Mouse (Mus musculus): ENCODE measurements at regions not wholly inside any gene's neighbourhood (a gene's known extent, or its start where the extent isn't known, plus 50 kb on each side); places are given as distances from the start of the nearest gene placed in this dataset.

DNA sequence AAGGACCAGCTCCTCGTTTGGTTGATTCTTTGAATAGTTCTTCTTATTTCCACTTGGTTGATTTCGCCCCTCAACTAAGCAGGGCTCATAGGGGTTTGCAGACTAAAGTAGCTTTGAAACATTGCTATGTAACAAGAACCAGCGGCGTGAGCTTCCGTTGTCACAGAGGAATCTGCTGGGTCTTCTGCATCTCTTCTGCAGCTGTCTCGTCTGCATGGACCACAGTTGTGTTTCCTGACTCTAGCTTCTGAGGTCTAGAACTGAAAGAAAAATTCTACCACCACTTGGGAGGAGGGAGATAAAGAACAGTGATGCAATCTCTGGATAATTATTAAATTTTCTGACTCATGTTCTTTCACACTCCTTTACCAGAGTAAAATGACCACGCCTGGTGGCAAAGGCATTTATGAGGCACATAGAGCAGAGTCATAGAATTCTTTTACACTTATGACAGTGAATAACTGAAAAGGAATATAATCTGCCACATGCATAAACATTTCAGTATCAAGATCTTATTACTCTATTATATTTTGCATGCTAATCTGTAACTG, 1340.9 kb downstream of the Slc22a22 start:
- no peak for DNase-seq

DNA sequence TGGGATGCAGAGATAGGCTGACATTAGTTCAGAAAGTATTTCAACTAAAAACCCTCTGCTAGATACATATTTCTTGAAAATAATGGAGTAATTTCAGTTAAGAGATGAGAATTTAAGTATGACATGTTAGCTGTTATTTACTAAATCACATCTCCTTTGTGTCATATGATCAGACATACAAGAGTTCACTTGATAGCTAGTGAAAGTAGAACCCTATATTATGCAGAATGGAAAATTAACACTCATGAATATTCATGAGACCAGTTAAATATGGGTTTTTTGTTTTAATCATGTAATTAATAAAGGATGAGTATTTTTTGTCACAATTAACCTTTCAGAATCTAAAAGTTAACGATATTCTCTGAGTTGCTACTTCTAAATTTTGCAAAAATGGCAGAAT, 1349.4 kb downstream of the Slc22a22 start:
- no peak for DNase-seq

DNA sequence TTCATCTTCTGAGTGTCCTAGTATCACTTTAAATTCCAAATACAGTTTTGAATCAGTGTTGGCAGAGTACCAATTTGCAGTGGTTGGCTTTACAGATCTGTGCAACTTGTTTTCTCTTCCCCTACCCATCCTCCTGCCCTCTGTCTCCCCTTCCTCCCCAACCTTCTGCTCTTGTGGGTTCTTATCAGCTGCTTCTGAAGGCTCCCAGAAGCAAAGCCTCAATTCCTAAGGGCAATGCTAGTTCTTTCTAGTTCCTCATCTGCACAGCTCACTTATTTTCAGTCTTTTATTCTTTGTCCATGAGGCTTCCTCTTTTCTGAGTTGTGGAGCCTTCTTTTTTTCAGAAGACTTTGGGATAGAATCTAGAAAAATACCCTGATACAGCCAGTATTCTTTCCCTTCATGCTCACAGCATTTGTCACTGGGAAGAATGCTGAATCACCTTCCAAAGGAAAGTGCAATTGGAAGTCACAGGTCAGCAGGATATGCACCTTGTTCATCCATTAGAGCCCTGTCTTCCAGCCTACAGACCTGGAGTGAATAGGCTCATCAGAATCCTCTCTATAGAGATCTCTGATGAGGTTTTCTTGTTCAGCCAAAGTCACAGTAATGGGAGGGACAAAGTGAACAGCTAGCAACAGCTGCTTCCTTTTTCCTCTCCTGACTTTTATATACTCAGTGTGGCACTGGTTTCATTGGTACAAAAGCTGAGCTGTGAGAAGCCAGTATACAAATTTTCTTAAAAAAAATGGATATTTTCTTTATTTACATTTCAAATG, 1357.9 kb downstream of the Slc22a22 start:
- no peak for DNase-seq

DNA sequence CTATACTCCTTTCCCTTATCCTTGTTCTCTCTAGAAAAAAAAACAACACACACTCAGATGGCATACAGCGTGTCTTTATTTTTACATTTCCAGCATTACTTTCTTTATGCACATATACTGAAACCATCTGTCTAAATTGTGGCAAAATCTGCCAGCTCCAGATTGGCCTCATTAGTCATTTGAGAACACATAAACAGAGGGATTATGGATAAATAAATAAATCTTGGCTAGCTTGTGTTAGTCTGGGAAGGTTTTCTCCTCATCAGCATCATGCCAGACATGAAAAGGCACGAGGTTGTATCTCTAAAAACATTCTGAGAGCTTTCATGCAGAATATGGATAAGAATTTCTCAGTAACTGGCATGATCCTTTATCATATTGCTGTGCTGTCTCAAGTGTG, 1369.1 kb downstream of the Slc22a22 start:
- no peak for DNase-seq

GRCm38 (mm10) chr15:56107719-56108118, 1369.7 kb downstream of the Slc22a22 start:
- no peak for DNase-seq

GRCm38 (mm10) chr15:56100133-56100735, 1377.2 kb downstream of the Slc22a22 start:
- DNase-seq = no peak

DNA sequence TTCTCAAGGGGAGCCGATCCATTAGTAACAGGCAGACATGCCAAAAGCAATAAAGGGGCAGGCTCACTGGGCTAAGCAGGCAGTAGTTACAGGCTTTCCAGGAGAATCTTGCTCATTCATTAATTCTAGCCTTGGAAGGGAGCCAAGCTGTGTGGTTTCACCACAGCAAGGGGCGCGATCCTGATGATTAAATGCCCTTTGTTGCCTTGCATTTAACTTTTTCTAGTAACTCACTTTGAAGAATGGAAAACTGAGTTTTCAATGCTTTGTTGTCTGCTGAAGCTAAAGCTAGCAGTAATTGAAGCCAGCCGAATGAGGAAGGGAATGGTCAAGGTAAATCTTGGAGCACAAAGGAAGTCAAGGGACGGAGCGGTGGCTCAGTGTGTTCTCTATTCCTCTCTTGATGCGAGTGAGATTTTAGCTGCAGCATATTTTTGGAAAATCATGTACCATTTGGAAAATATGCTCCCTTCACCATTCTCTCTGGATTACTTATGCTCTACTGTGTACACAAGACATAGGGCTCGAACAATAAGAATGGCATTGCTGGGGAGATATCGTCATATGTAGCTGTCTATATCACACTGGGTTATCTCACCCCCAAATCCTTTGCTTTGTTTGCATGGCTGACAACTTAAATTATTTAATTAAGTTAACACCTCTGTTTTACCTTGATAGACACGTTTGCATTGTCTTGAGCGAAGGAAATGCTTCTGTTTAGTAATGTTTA, 1399.4 kb downstream of the Slc22a22 start:
- DNase-seq = no peak

- no peak for DNase-seq
These were observed 1400.3 kb downstream of the Slc22a22 start for GRCm38 (mm10) chr15:56077081-56077480.

DNA sequence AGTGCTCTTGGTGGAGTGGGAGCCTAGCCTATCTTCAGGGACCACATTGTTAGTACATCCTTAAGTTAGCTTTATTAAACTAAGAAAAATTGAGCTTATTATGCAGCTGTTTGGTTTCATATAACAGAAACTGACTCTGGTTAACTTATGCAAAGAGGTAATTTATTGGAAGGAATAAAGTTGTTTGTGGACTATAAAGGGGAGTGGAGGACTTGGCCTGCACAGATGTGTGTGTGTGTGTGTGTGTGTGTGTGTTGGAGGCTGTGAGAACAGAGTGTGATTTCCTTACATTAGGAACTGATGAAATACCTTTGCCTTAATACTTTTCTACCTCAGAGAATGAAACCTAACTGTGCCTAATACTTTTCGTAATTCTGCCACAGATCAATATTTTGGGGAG, 1400.7 kb downstream of the Slc22a22 start:
- DNase-seq = no peak

DNA sequence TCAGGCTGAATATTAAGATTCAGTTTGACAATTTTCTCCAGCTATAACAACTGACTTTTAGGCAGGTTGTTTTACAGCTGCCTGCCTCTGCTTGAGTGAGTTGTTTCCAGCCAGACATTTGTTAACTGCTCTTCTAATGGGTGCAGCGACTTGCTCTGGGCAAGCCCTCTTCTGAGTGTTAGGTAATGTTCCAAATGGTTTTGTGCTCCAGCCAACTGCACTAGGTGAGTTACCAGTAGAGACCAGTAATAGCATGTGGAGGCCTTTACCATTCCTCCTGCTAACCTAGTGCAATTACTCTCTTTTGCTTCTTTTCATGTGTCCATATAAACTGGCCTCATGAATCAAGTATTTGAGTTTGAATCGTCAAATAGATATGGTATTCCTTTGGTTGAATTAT, 1407.9 kb downstream of the Slc22a22 start:
- DNase-seq = no peak

- DNase-seq = no peak
These were observed 1410.2 kb downstream of the Slc22a22 start for GRCm38 (mm10) chr15:56067214-56067613.

DNA sequence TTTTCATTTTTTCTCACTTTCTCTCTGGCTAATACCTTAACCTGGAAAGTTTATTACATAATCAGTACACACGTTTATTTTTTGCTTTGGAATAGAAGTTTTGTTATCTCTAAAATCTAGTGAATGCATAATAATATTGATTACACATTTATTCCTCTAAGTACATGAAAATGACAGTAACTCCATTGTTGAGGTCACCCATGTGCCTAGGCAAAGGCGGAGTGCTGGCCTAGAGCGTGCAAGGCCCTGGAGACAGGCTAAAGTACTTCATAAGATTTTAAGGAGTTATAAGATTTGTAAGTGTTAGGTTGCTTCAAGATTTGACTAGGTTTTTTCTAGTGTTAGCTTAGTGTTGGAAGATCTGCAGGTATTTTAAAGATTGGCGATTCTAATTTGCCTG, 1410.9 kb downstream of the Slc22a22 start:
- DNase-seq = no peak

DNA sequence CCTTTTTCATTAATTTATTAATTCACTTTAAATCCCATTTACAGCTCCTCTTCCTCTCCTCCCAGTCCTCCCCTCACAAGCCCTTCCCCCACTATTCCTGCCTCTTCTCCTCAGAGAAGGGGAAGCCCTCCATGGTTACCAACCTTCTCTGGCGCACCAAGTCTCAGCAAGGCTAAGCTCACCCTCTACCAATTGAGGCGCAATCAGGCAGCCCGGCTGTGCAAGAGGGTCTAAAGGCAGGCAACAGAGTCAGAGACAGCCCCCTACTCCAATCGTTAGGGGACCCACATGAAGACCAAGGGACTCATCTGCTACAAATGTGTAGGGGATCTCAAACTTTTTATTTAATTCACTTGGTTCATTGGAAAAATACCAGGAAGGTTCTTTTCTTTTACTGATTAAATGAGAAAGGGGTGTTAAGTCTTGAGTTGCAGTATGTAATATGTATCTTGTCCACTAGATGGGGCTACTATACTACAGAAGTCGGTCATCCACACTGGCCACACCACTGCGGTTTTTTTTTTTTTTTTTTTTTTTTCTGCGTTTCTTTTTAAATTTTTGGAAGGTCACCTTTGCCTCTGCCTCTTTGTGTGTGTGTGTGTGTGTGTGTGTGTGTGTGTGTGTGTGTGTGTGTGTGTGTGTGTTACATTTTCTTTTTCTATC, 1411.4 kb downstream of the Slc22a22 start:
- no peak for DNase-seq

- DNase-seq = no peak
These were observed 1414.8 kb downstream of the Slc22a22 start for GRCm38 (mm10) chr15:56062576-56062975.

DNA sequence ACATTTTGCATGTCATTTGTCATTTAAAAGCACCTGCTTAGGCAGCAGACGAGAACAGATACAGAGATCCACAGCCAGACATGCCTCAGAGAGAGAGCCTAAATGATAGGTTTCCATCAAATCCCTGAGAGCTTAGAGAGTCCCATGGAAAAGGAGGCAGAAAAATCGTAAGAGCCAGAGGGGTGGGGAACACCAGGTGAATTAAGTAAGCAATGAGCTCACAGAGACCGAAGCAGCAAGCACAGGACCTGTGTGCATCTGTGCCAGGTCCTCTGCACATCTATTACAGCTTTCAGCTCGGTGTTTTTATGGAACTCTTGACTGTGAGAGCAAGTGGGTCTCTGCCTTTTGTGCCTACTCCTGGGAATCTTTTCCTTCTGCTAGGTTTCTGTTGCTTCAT, 1416.1 kb downstream of the Slc22a22 start:
- DNase-seq = no peak

GRCm38 (mm10) chr15:56050716-56051115, 1426.7 kb downstream of the Slc22a22 start:
- DNase-seq = no peak

DNA sequence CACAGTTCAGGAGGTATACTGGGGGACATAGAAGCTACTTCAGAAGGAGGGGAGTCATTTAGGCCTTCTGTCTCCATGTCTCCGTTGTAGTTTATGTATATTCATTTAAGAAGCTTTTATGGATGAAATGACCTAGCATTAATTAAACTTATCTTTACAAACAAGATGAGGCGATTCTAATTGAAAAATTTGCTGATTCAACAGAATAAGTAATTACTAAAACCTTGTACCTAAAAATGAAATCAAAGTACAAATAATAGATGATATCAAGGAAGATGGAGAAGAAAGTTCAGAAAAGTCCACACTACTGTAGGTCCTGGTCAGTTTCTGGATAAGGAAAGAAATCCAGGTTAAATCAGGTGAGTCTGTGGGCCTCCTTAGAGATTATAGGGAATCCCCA, 1429.6 kb downstream of the Slc22a22 start:
- DNase-seq = no peak

DNA sequence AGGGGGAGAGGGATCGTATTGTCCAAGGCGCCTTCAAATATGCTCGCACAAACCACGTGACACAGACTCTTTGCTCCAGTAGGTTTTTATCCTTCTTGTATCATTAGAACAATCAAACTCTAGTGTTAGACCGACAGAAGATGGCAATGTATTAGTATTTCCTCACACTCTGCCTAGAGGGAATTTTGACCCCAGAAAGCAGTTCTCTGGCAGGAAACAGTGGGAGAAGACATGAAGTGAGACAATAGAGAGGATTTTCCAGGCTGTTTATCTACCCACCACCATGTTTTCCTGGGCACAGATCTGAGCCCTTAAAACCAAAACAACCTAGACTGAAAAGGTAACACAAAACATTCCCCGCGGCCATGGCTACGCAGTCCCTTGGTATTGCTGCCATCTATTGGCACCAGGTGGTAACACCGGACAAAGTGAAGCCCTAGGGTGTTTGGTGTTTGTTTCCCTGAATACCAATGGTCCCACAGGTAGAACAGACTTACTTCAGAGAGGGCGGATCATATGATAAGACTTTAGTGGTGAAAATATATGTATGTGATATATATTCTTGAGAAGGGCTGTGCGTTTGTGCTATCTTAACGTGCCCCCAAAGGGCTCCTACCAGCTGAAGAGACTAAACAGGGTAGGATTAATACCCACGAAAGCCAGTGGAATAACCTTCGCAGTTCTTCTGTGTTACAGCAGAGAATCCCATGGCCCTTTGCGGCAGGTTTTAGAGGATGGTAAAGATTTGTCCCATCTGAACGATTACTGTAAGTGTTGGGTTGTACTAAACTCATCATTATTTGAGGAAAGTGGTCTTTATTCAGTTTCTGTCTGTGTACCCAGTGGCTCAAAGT, 1430.5 kb downstream of the Slc22a22 start:
- DNase-seq = peak; percentile 75

DNA sequence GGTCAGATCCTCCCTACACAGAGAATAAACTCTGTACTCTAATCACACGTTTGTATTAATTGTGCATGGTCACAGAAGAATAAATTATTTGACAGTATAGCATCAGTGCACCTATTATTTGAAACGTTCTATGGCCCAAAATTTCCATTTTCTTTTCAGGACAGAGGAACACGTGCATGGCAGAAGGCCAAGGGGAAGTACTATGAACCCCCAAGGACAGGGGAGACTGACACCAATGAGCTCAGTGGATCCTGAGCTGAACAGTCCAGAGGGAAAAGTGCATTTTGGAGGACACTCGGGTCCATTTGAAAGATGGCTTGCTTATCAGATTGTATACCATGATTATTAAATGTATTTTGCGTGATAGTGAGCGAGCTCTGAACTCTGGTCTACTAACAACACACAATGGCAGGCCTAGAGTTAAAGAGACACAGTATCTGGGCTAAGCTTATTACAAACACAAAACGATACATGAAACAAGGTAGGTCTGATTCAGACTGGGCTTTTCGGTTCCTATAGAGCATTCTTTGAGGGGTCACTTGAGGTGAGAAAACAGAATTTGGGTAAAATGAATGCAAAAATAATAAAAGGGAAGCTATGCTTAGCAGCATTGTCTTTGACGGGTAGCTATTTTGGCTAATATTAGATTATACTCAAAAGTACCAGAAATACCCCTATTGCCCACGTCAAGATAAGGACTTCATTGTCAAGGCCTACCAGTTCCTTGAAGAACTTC, 1431.7 kb downstream of the Slc22a22 start:
- peak; percentile 48 for DNase-seq

- DNase-seq = peak; percentile 23
These were observed 1434.1 kb downstream of the Slc22a22 start for GRCm38 (mm10) chr15:56043282-56043681.

GRCm38 (mm10) chr15:56042449-56042848, 1435.0 kb downstream of the Slc22a22 start:
- no peak for DNase-seq

Measured in adrenal gland, postnatal 25 days (tissue).